Mouse (Mus musculus): ENCODE measurements around the gene Rnf20. TPM values are rescaled to one million over a fixed set of nuclear protein-coding genes. Genes with fewer than 3 reads are reported as not detected.
A peak's percentile ranks its signal among the peaks of the same experiment; 100 is the strongest.
"Not testable (repeated sequence)": the region's sequence is repeated elsewhere in the genome, so short reads cannot be mapped to it uniquely, and the experiment has no call there.

The Rnf20 gene
- total RNA-seq (2021), result 10 to 100 TPM; 37.2 to 40.5 TPM

- DNase-seq, result peak; percentile 97
Measured at GRCm38 (mm10) chr4:49631319-49632138, at the start of gene Rnf20. TSS of gene Rnf20 (plus strand) at chr4:49632006.

GRCm38 (mm10) chr4:49583965-49584831 lies 47.6 kb upstream of the Rnf20 start:
- no peak for DNase-seq

GRCm38 (mm10) chr4:49585524-49586101 lies 46.2 kb upstream of the Rnf20 start:
- peak; percentile 41 for DNase-seq

- no peak for DNase-seq
Measured at GRCm38 (mm10) chr4:49586811-49587210, 45.0 kb upstream of the Rnf20 start.

GRCm38 (mm10) chr4:49590152-49590551 lies 41.7 kb upstream of the Rnf20 start:
- DNase-seq, result no peak

GRCm38 (mm10) chr4:49596846-49597182 lies 35.0 kb upstream of the Rnf20 start:
- no peak for DNase-seq

- DNase-seq, result peak; percentile 80
Measured at GRCm38 (mm10) chr4:49597183-49598100, 34.4 kb upstream of the Rnf20 start, which contains the start of gene Tmem246. TSS of gene Tmem246 (minus strand) at chr4:49597876.

GRCm38 (mm10) chr4:49603161-49603560 lies 28.6 kb upstream of the Rnf20 start:
- no peak for DNase-seq

GRCm38 (mm10) chr4:49604016-49604546 lies 27.7 kb upstream of the Rnf20 start:
- no peak for DNase-seq

GRCm38 (mm10) chr4:49604616-49605015 lies 27.2 kb upstream of the Rnf20 start:
- no peak for DNase-seq

GRCm38 (mm10) chr4:49605459-49605858 lies 26.3 kb upstream of the Rnf20 start:
- no peak for DNase-seq

GRCm38 (mm10) chr4:49616924-49617323 lies 14.9 kb upstream of the Rnf20 start:
- DNase-seq, result no peak

- DNase-seq, result not testable (repeated sequence)
Measured at GRCm38 (mm10) chr4:49619861-49620260, 11.9 kb upstream of the Rnf20 start.

GRCm38 (mm10) chr4:49622272-49622671 lies 9.5 kb upstream of the Rnf20 start:
- no peak for DNase-seq

GRCm38 (mm10) chr4:49623916-49624315 lies 7.9 kb upstream of the Rnf20 start:
- no peak for DNase-seq

GRCm38 (mm10) chr4:49624969-49625368 lies 6.8 kb upstream of the Rnf20 start:
- not testable (repeated sequence) for DNase-seq

- DNase-seq, result peak; percentile 83
Measured at GRCm38 (mm10) chr4:49626973-49627372, 4.8 kb upstream of the Rnf20 start.

- DNase-seq, result no peak
Measured at GRCm38 (mm10) chr4:49628941-49629340, 2.9 kb upstream of the Rnf20 start.

- no peak for DNase-seq
Measured at GRCm38 (mm10) chr4:49632139-49632481, 304 bp downstream of the Rnf20 start.

GRCm38 (mm10) chr4:49637821-49638220 lies 6.0 kb downstream of the Rnf20 start:
- no peak for DNase-seq

GRCm38 (mm10) chr4:49639913-49640312 lies 8.1 kb downstream of the Rnf20 start:
- DNase-seq, result no peak

GRCm38 (mm10) chr4:49659421-49659820 lies 27.6 kb downstream of the Rnf20 start:
- DNase-seq, result no peak
